Mouse (Mus musculus) kidney, adult 2 months (tissue): ENCODE data around the gene Gm21985. TPM values are rescaled to one million over a fixed set of nuclear protein-coding genes. Genes with fewer than 3 reads are reported as not detected.
A peak's percentile ranks its signal among the peaks of the same experiment; 100 is the strongest.

ENCODE experiments used
- DNase-seq: peaks from one replicate; pipeline ENCODE4 v3.0.0; 2021
- H3K27ac ChIP-seq: fragments of 200-500 bp; 2 replicates; pipeline ENCODE4 v1.5.1; 2012; ENCODE audit warnings: low read depth, low read length, control low read depth, inconsistent platforms; ENCODE audit not compliant: insufficient read depth
- H3K27me3 ChIP-seq: fragments of 200-500 bp; replicated peaks from 2 replicates; pipeline ENCODE4 v1.6.1; 2012; ENCODE audit warnings: mild to moderate bottlenecking, moderate library complexity, low read length, inconsistent platforms; ENCODE audit not compliant: control insufficient read depth, insufficient read depth
- H3K36me3 ChIP-seq: fragments of 200-500 bp; 2 replicates; pipeline ENCODE4 v1.6.1; 2012; ENCODE audit warnings: mild to moderate bottlenecking, moderate library complexity, low read length, inconsistent platforms; ENCODE audit not compliant: control insufficient read depth, insufficient read depth
- H3K4me1 ChIP-seq: fragments of 200-500 bp; 2 replicates; pipeline ENCODE4 v1.6.1; 2011; ENCODE audit warnings: low read length; ENCODE audit not compliant: control insufficient read depth, insufficient read depth
- H3K4me3 ChIP-seq: fragments of 200-500 bp; 2 replicates; pipeline ENCODE4 v1.5.1; 2011; ENCODE audit warnings: mild to moderate bottlenecking, low read depth, low read length, control low read depth; ENCODE audit not compliant: insufficient read depth
- CTCF ChIP-seq: fragments of 200-500 bp; conservative IDR thresholded peaks from 2 replicates; pipeline ENCODE4 v1.5.1; 2011; ENCODE audit warnings: low read depth, mild to moderate bottlenecking, control low read depth, low read length, moderate library complexity, mixed read lengths; ENCODE audit not compliant: insufficient read depth, insufficient read length
- POLR2A ChIP-seq: fragments of 200-500 bp; IDR thresholded peaks from one replicate; pipeline ENCODE4 v1.6.1; 2011; ENCODE audit warnings: low read depth, low read length, control low read depth
- WGBS: fragments of 180-500 bp; shearing (Covaris S2); methylation state at CpG from one replicate; pipeline ENCODE4 v1.1.7; 2018; 5-methylcytosine and 5-hydroxymethylcytosine counted together
- polyA plus RNA-seq: library from polyadenylated mRNA; depleted of rRNA; stranded (reverse); fragments of >200 nt; gene quantifications from 2 replicates; pipeline ENCODE4 v1.2.3, GENCODE M21; 2012

The Gm21985 gene
- polyA plus RNA-seq, 1 experiment, result not detected

- Histone ChIP-seq H3K36me3 (peaks cover 19% of the 10 kb centered on the region), H3K27me3 (no peaks in the 10 kb centered on the region), H3K27ac (no peak overlapping the region), H3K4me1 (no peaks in the 10 kb centered on the region), H3K4me3 (no peak overlapping the region)
- WGBS, result 56% methylated on average over 12 of the region's 12 CpGs
- DNase-seq, result no peak
- no peak for TF ChIP-seq POLR2A
- no peak for TF ChIP-seq CTCF
Measured at GRCm38 (mm10) chr2:112360012-112360780, 94.1 kb downstream of the Gm21985 start.

GRCm38 (mm10) chr2:112360781-112361169 lies 94.7 kb downstream of the Gm21985 start:
- DNase-seq, result peak; percentile 14
- TF ChIP-seq CTCF (no peak), POLR2A (no peak)
- Histone ChIP-seq H3K4me3 (no peak overlapping the region), H3K4me1 (no peaks in the 10 kb centered on the region), H3K27me3 (no peaks in the 10 kb centered on the region), H3K27ac (no peak overlapping the region), H3K36me3 (peaks cover 19% of the 10 kb centered on the region)
- 31% methylated on average over 2 of the region's 2 CpGs for WGBS

GRCm38 (mm10) chr2:112367222-112367621 lies 101.1 kb downstream of the Gm21985 start:
- Histone ChIP-seq H3K27me3 (no peaks in the 10 kb centered on the region), H3K36me3 (peaks cover 7% of the 10 kb centered on the region; the same call in 1 of the 2 replicates), H3K27ac (no peak overlapping the region), H3K4me1 (peaks cover 3% of the 10 kb centered on the region; the same call in 1 of the 2 replicates), H3K4me3 (peak overlapping the region; percentile 99)
- DNase-seq, result peak; percentile 12
- TF ChIP-seq POLR2A, result no peak
- WGBS, result 11% methylated on average over 15 of the region's 15 CpGs

- Histone ChIP-seq H3K4me1 (peaks cover 3% of the 10 kb centered on the region; the same call in 1 of the 2 replicates), H3K36me3 (peaks cover 7% of the 10 kb centered on the region; the same call in 1 of the 2 replicates), H3K4me3 (peak within 1 kb of the TSS; percentile 99), H3K27me3 (no peaks in the 10 kb centered on the region), H3K27ac (peak within 1 kb of the TSS; percentile 84)
- DNase-seq, result peak; percentile 95
- WGBS, result 2% methylated on average over 46 of the region's 46 CpGs
- TF ChIP-seq POLR2A, result peak; percentile 53
- no peak for TF ChIP-seq CTCF
Measured at GRCm38 (mm10) chr2:112367726-112368673, 101.9 kb downstream of the Gm21985 start, which contains the start of gene Emc4. Gene Emc4 (minus strand): TSS chr2:112368027.

- H3K4me3 ChIP-seq, result no peak overlapping the region
- H3K36me3 ChIP-seq, result no peaks in the 10 kb centered on the region
- no peaks in the 10 kb centered on the region for H3K27me3 ChIP-seq
- peaks cover 3% of the 10 kb centered on the region; the same call in 1 of the 2 replicates for H3K4me1 ChIP-seq
- TF ChIP-seq CTCF (no peak), POLR2A (no peak)
- H3K27ac ChIP-seq, result no peak overlapping the region
- WGBS, result 54% methylated on average over 5 of the region's 5 CpGs
- DNase-seq, result no peak
Measured at GRCm38 (mm10) chr2:112369941-112370340, 103.8 kb downstream of the Gm21985 start.

- Histone ChIP-seq H3K27me3 (no peaks in the 10 kb centered on the region), H3K36me3 (no peaks in the 10 kb centered on the region), H3K4me3 (no peak overlapping the region), H3K4me1 (no peaks in the 10 kb centered on the region), H3K27ac (no peak overlapping the region)
- no peak for DNase-seq
- TF ChIP-seq POLR2A (no peak), CTCF (no peak)
- WGBS, result 74% methylated on average over 4 of the region's 4 CpGs
Measured at GRCm38 (mm10) chr2:112373141-112373540, 107.0 kb downstream of the Gm21985 start.

- no peaks in the 10 kb centered on the region for H3K27me3 ChIP-seq
- no peak overlapping the region for H3K27ac ChIP-seq
- H3K4me1 ChIP-seq, result no peaks in the 10 kb centered on the region
- H3K36me3 ChIP-seq, result no peaks in the 10 kb centered on the region
- H3K4me3 ChIP-seq, result no peak overlapping the region
- TF ChIP-seq CTCF, result no peak
- TF ChIP-seq POLR2A, result no peak
- 50% methylated on average over 5 of the region's 5 CpGs for WGBS
- DNase-seq, result peak; percentile 51
Measured at GRCm38 (mm10) chr2:112374610-112375009, 108.5 kb downstream of the Gm21985 start.
